Mouse (Mus musculus): ENCODE results near the gene Pakap.
"Not testable (repeated sequence)": the region's sequence is repeated elsewhere in the genome, so short reads cannot be mapped to it uniquely, and the experiment has no call there.

Gene Pakap

GRCm38 (mm10) chr4:57866088-57866487 lies 298.1 kb downstream of the Pakap start:
- peak; percentile 40 for DNase-seq (ENCODE audit: low read depth, low spot score)

GRCm38 (mm10) chr4:57866990-57867389 lies 299.0 kb downstream of the Pakap start:
- no peak for DNase-seq (ENCODE audit: low read depth, low spot score)

GRCm38 (mm10) chr4:57867454-57867853 lies 299.5 kb downstream of the Pakap start:
- DNase-seq (ENCODE audit: low read depth, low spot score): no peak

- DNase-seq (ENCODE audit: low read depth, low spot score): no peak
These were observed 311.2 kb downstream of the Pakap start for GRCm38 (mm10) chr4:57879137-57879536.

GRCm38 (mm10) chr4:57879804-57880357 lies 311.9 kb downstream of the Pakap start:
- peak; percentile 70 for DNase-seq (ENCODE audit: low read depth, low spot score)

GRCm38 (mm10) chr4:57883520-57884421 lies 315.8 kb downstream of the Pakap start:
- no peak for DNase-seq (ENCODE audit: low read depth, low spot score)

GRCm38 (mm10) chr4:57884511-57884910 lies 316.5 kb downstream of the Pakap start:
- DNase-seq (ENCODE audit: low read depth, low spot score): no peak

GRCm38 (mm10) chr4:57885186-57885585 lies 317.2 kb downstream of the Pakap start:
- no peak for DNase-seq (ENCODE audit: low read depth, low spot score)

GRCm38 (mm10) chr4:57886066-57886887 lies 318.3 kb downstream of the Pakap start:
- no peak for DNase-seq (ENCODE audit: low read depth, low spot score)

GRCm38 (mm10) chr4:57886888-57887230 lies 318.9 kb downstream of the Pakap start:
- no peak for DNase-seq (ENCODE audit: low read depth, low spot score)

GRCm38 (mm10) chr4:57888246-57888645 lies 320.3 kb downstream of the Pakap start:
- no peak for DNase-seq (ENCODE audit: low read depth, low spot score)

GRCm38 (mm10) chr4:57888978-57889377 lies 321.0 kb downstream of the Pakap start:
- DNase-seq (ENCODE audit: low read depth, low spot score): not testable (repeated sequence)

- DNase-seq (ENCODE audit: low read depth, low spot score): no peak
These were observed 321.8 kb downstream of the Pakap start for GRCm38 (mm10) chr4:57889773-57890172.

GRCm38 (mm10) chr4:57892001-57892586 lies 324.1 kb downstream of the Pakap start:
- no peak for DNase-seq (ENCODE audit: low read depth, low spot score)

GRCm38 (mm10) chr4:57895140-57895539 lies 327.2 kb downstream of the Pakap start:
- DNase-seq (ENCODE audit: low read depth, low spot score): no peak

- DNase-seq (ENCODE audit: low read depth, low spot score): no peak
These were observed 327.9 kb downstream of the Pakap start for GRCm38 (mm10) chr4:57895902-57896301.

GRCm38 (mm10) chr4:57896631-57897030 lies 328.7 kb downstream of the Pakap start:
- DNase-seq (ENCODE audit: low read depth, low spot score): no peak

GRCm38 (mm10) chr4:57901210-57901609 lies 333.2 kb downstream of the Pakap start:
- DNase-seq (ENCODE audit: low read depth, low spot score): peak; percentile 48

- no peak for DNase-seq (ENCODE audit: low read depth, low spot score)
These were observed 334.6 kb downstream of the Pakap start for GRCm38 (mm10) chr4:57902619-57903018.

- DNase-seq (ENCODE audit: low read depth, low spot score): peak; percentile 67
These were observed 336.2 kb downstream of the Pakap start for GRCm38 (mm10) chr4:57904211-57904610.

- no peak for DNase-seq (ENCODE audit: low read depth, low spot score)
These were observed 336.7 kb downstream of the Pakap start for GRCm38 (mm10) chr4:57904638-57905037.

GRCm38 (mm10) chr4:57906708-57907107 lies 338.7 kb downstream of the Pakap start:
- DNase-seq (ENCODE audit: low read depth, low spot score): no peak
